Mouse (Mus musculus) heart, adult 18-20 months (tissue): Measurements from ENCODE around the gene Adamts4. TPM values are rescaled to one million over a fixed set of nuclear protein-coding genes. Genes with fewer than 3 reads are reported as not detected.

Source experiments
- DNase-seq, 2 experiments: peaks; one replicate each; pipeline ENCODE4 v3.0.0; 2021 to 2022; ENCODE audit warnings: mixed read lengths in 1 of 2
- total RNA-seq, 2 experiments: library from RNA; stranded (reverse); gene quantifications; 2 replicates each; pipeline ENCODE4 v1.2.3; 2021

The Adamts4 gene
- total RNA-seq, 2 experiments from 2014 or later, result 0.57 to 1.2 TPM

- no peak for DNase-seq
These were observed 2.2 kb downstream of the Adamts4 start for GRCm38 (mm10) chr1:171252415-171252814.

GRCm38 (mm10) chr1:171256095-171256818 is 6.0 kb downstream of the Adamts4 start:
- no peak for DNase-seq

GRCm38 (mm10) chr1:171256937-171257548 is 6.8 kb downstream of the Adamts4 start:
- DNase-seq, result peak; percentile 70 to 83

GRCm38 (mm10) chr1:171257781-171258180 is 7.6 kb downstream of the Adamts4 start:
- DNase-seq, result no peak

- DNase-seq, result no peak
These were observed 8.7 kb downstream of the Adamts4 start for GRCm38 (mm10) chr1:171258921-171259320.

GRCm38 (mm10) chr1:171260316-171260715 is 10.1 kb downstream of the Adamts4 start:
- no peak for DNase-seq

GRCm38 (mm10) chr1:171262594-171263130 is 12.4 kb downstream of the Adamts4 start:
- DNase-seq, result peak; percentile 88 to 91

GRCm38 (mm10) chr1:171263185-171263611 is 13.0 kb downstream of the Adamts4 start:
- peak; percentile 59 to 70 for DNase-seq

- no peak for DNase-seq
These were observed 13.6 kb downstream of the Adamts4 start for GRCm38 (mm10) chr1:171263666-171264461.

- no peak for DNase-seq
These were observed 15.9 kb downstream of the Adamts4 start for GRCm38 (mm10) chr1:171265971-171266744.

GRCm38 (mm10) chr1:171268341-171268740 is 18.1 kb downstream of the Adamts4 start:
- DNase-seq, result no peak

GRCm38 (mm10) chr1:171269848-171270572 is 19.8 kb downstream of the Adamts4 start, which contains the start of gene B4galt3:
B4galt3 (plus strand) TSS chr1:171270328.
- DNase-seq, result peak; percentile 96 to 99

GRCm38 (mm10) chr1:171270573-171270900 is 20.3 kb downstream of the Adamts4 start:
- no peak for DNase-seq

GRCm38 (mm10) chr1:171271196-171271595 is 21.0 kb downstream of the Adamts4 start:
- no peak for DNase-seq

- DNase-seq, result no peak
These were observed 21.4 kb downstream of the Adamts4 start for GRCm38 (mm10) chr1:171271622-171272021.

GRCm38 (mm10) chr1:171272086-171272485 is 21.9 kb downstream of the Adamts4 start:
- DNase-seq, result no peak

GRCm38 (mm10) chr1:171274171-171274570 is 23.9 kb downstream of the Adamts4 start:
- DNase-seq, result no peak

GRCm38 (mm10) chr1:171275144-171275734 is 25.0 kb downstream of the Adamts4 start:
- DNase-seq, result no peak

- DNase-seq, result no peak
These were observed 26.0 kb downstream of the Adamts4 start for GRCm38 (mm10) chr1:171276110-171276748.

- DNase-seq, result no peak
These were observed 27.5 kb downstream of the Adamts4 start for GRCm38 (mm10) chr1:171277736-171278135.
